Mouse (Mus musculus): ENCODE measurements around the gene Nav3.

Gene Nav3

GRCm38 (mm10) chr10:109847631-109848030 is 608.4 kb downstream of the Nav3 start:
- no peak for DNase-seq (ENCODE audit: low read depth, low spot score)

- no peak for DNase-seq (ENCODE audit: low read depth, low spot score)
Measured at GRCm38 (mm10) chr10:109843661-109844060, 612.3 kb downstream of the Nav3 start.

GRCm38 (mm10) chr10:109832768-109833291 is 623.2 kb downstream of the Nav3 start:
- DNase-seq (ENCODE audit: low read depth, low spot score): peak; percentile 12

- peak; percentile 10 for DNase-seq (ENCODE audit: low read depth, low spot score)
Measured at GRCm38 (mm10) chr10:109806782-109807493, 649.1 kb downstream of the Nav3 start.

- DNase-seq (ENCODE audit: low read depth, low spot score): no peak
Measured at GRCm38 (mm10) chr10:109803441-109803840, 652.6 kb downstream of the Nav3 start.

- DNase-seq (ENCODE audit: low read depth, low spot score): no peak
Measured at GRCm38 (mm10) chr10:109802236-109802635, 653.8 kb downstream of the Nav3 start.

- DNase-seq (ENCODE audit: low read depth, low spot score): no peak
Measured at GRCm38 (mm10) chr10:109799246-109799645, 656.8 kb downstream of the Nav3 start.

- no peak for DNase-seq (ENCODE audit: low read depth, low spot score)
Measured at GRCm38 (mm10) chr10:109796981-109797380, 659.0 kb downstream of the Nav3 start.

- DNase-seq (ENCODE audit: low read depth, low spot score): no peak
Measured at GRCm38 (mm10) chr10:109793491-109793890, 662.5 kb downstream of the Nav3 start.

- no peak for DNase-seq (ENCODE audit: low read depth, low spot score)
Measured at GRCm38 (mm10) chr10:109788728-109789127, 667.3 kb downstream of the Nav3 start.

GRCm38 (mm10) chr10:109779109-109779508 is 676.9 kb downstream of the Nav3 start:
- no peak for DNase-seq (ENCODE audit: low read depth, low spot score)

GRCm38 (mm10) chr10:109769092-109769491 is 686.9 kb downstream of the Nav3 start:
- no peak for DNase-seq (ENCODE audit: low read depth, low spot score)

GRCm38 (mm10) chr10:109765650-109766049 is 690.4 kb downstream of the Nav3 start:
- peak; percentile 52 for DNase-seq (ENCODE audit: low read depth, low spot score)

GRCm38 (mm10) chr10:109764412-109765101 is 691.4 kb downstream of the Nav3 start:
- DNase-seq (ENCODE audit: low read depth, low spot score): no peak

GRCm38 (mm10) chr10:109758921-109759600 is 696.9 kb downstream of the Nav3 start:
- DNase-seq (ENCODE audit: low read depth, low spot score): peak; percentile 9

- DNase-seq (ENCODE audit: low read depth, low spot score): peak; percentile 5
Measured at GRCm38 (mm10) chr10:109746901-109747300, 709.1 kb downstream of the Nav3 start.

GRCm38 (mm10) chr10:109741664-109742063 is 714.3 kb downstream of the Nav3 start:
- DNase-seq (ENCODE audit: low read depth, low spot score): no peak

GRCm38 (mm10) chr10:109740326-109740725 is 715.7 kb downstream of the Nav3 start:
- DNase-seq (ENCODE audit: low read depth, low spot score): no peak

- no peak for DNase-seq (ENCODE audit: low read depth, low spot score)
Measured at GRCm38 (mm10) chr10:109723646-109724045, 732.4 kb downstream of the Nav3 start.

- no peak for DNase-seq (ENCODE audit: low read depth, low spot score)
Measured at GRCm38 (mm10) chr10:109718808-109719207, 737.2 kb downstream of the Nav3 start.

GRCm38 (mm10) chr10:109718390-109718789 is 737.6 kb downstream of the Nav3 start:
- peak; percentile 33 for DNase-seq (ENCODE audit: low read depth, low spot score)

- DNase-seq (ENCODE audit: low read depth, low spot score): peak; percentile 36
Measured at GRCm38 (mm10) chr10:109713001-109713400, 743.0 kb downstream of the Nav3 start.

Measured in ZHBTc4 (cell line).